Mouse (Mus musculus): Measurements from ENCODE around the gene Vmn1r77. TPM values are rescaled to one million over a fixed set of nuclear protein-coding genes. Genes with fewer than 3 reads are reported as not detected.
"Not testable (repeated sequence)": the region's sequence is repeated elsewhere in the genome, so short reads cannot be mapped to it uniquely, and the experiment has no call there.

The Vmn1r77 gene
- not detected for total RNA-seq (2021)
- long read RNA-seq, result 0 reads

GRCm38 (mm10) chr7:12036452-12036851 lies at the start of gene Vmn1r77:
Gene Vmn1r77 (plus strand): TSS chr7:12036752.
- not testable (repeated sequence) for DNase-seq (ENCODE audit: low spot score in 2 of 2)

GRCm38 (mm10) chr7:12011491-12011890 lies 25.1 kb upstream of the Vmn1r77 start:
- not testable (repeated sequence) for DNase-seq (ENCODE audit: low spot score in 2 of 2)

GRCm38 (mm10) chr7:12012392-12012791 lies 24.2 kb upstream of the Vmn1r77 start:
- not testable (repeated sequence) for DNase-seq (ENCODE audit: low spot score in 2 of 2)

GRCm38 (mm10) chr7:12013106-12013505 lies 23.4 kb upstream of the Vmn1r77 start:
- DNase-seq (ENCODE audit: low spot score in 2 of 2), result no peak

GRCm38 (mm10) chr7:12017829-12018228 lies 18.7 kb upstream of the Vmn1r77 start:
- DNase-seq (ENCODE audit: low spot score in 2 of 2), result not testable (repeated sequence)

GRCm38 (mm10) chr7:12040664-12041063 lies 4.1 kb downstream of the Vmn1r77 start:
- no peak for DNase-seq (ENCODE audit: low spot score in 2 of 2)

Other genes with a start within 250 kb of the Vmn1r77 start
- gene Vmn1r74, start 202.8 kb upstream of the Vmn1r77 start, total RNA-seq (2021), result not detected
- gene Vmn1r75, start 162.1 kb upstream of the Vmn1r77 start, total RNA-seq (2021), result not detected
- not detected for gene Vmn1r76, start 98.5 kb upstream of the Vmn1r77 start, total RNA-seq (2021)
- gene Vmn1r78, start 113.5 kb downstream of the Vmn1r77 start, total RNA-seq (2021), result not detected
- not detected for gene Vmn1r79, start 134.5 kb downstream of the Vmn1r77 start, total RNA-seq (2021)
- gene Vmn1r80, start 152.5 kb downstream of the Vmn1r77 start, total RNA-seq (2021), result not detected
- gene Vmn1r81, start 231.5 kb downstream of the Vmn1r77 start, total RNA-seq (2021), result under 1 TPM; 0.02 to 0.04 TPM